Comparison of ENCODE assay signal across 17 mouse cellular contexts in genomic region chr5:107213373-107214132, GRCm38 (mm10).
DNase-seq lines count a peak whose midpoint lies in the region; ATAC-seq lines count a peak whose summit lies in the region.
"Had no signal": no experiment of that assay in that cellular context is flagged by ENCODE, and none has a peak within 500 bp of the region (broad histone marks: within the 10 kb centered on the region; RNA-seq: fewer than 3 reads in every experiment).

No protein-coding gene starts in this region.

- no peaks in the 10 kb centered on the region for H3K36me3 ChIP-seq in forebrain, embryonic 10.5 days (replicated peaks)
- no peaks in the 10 kb centered on the region for H3K36me3 ChIP-seq in forebrain, embryonic 12.5 days (replicated peaks)
- H3K36me3 ChIP-seq in liver, embryonic 13.5 days, result no peaks in the 10 kb centered on the region
- H3K36me3 ChIP-seq in embryonic facial prominence, embryonic 15.5 days, result 0 out of 2 replicates have a peak, but pooled peaks cover 7% of the 10 kb centered on the region
- no peaks in the 10 kb centered on the region; the same call in 1 of the 2 replicates for H3K36me3 ChIP-seq in limb, embryonic 15.5 days
- H3K36me3 ChIP-seq: hindbrain, embryonic 12.5 days; midbrain, embryonic 12.5 days had no signal

- intact Hi-C loops in heart, postnatal 14 days (cut with DNase I), result no loop called here

- no peaks in the 10 kb centered on the region for H3K9me3 ChIP-seq in forebrain, embryonic 10.5 days
- H3K9me3 ChIP-seq in forebrain, embryonic 12.5 days, result no peaks in the 10 kb centered on the region
- H3K9me3 ChIP-seq in liver, embryonic 13.5 days (replicated peaks), result no peaks in the 10 kb centered on the region
- no peaks in the 10 kb centered on the region for H3K9me3 ChIP-seq in embryonic facial prominence, embryonic 15.5 days (replicated peaks)
- H3K9me3 ChIP-seq in limb, embryonic 15.5 days, result no peaks in the 10 kb centered on the region
- H3K9me3 ChIP-seq: heart, embryonic 15.5 days; hindbrain, embryonic 12.5 days; midbrain, embryonic 12.5 days had no signal

- H3K9ac ChIP-seq in forebrain, embryonic 12.5 days, result no peak overlapping the region
- no peak overlapping the region for H3K9ac ChIP-seq in liver, embryonic 13.5 days
- H3K9ac ChIP-seq in embryonic facial prominence, embryonic 15.5 days, result no peak overlapping the region
- no peak overlapping the region for H3K9ac ChIP-seq in limb, embryonic 15.5 days
- H3K9ac ChIP-seq: heart, embryonic 15.5 days; hindbrain, embryonic 12.5 days; midbrain, embryonic 12.5 days had no signal

- H3K27ac ChIP-seq in forebrain, embryonic 10.5 days, result peak overlapping the region; percentile 25; the same call in 1 of the 2 replicates
- H3K27ac ChIP-seq in forebrain, embryonic 12.5 days, result no peak overlapping the region
- no peak overlapping the region for H3K27ac ChIP-seq in liver, embryonic 13.5 days
- H3K27ac ChIP-seq in embryonic facial prominence, embryonic 15.5 days (replicated peaks), result peak overlapping the region; percentile 65
- H3K27ac ChIP-seq in limb, embryonic 15.5 days, result peak overlapping the region; percentile 57
- H3K27ac ChIP-seq: heart, embryonic 15.5 days; hindbrain, embryonic 12.5 days; midbrain, embryonic 12.5 days had no signal

- H3K4me3 ChIP-seq in forebrain, embryonic 10.5 days, result no peak overlapping the region
- no peak overlapping the region for H3K4me3 ChIP-seq in forebrain, embryonic 12.5 days (replicated peaks)
- H3K4me3 ChIP-seq in liver, embryonic 13.5 days (replicated peaks), result no peak overlapping the region
- no peak overlapping the region for H3K4me3 ChIP-seq in embryonic facial prominence, embryonic 15.5 days (replicated peaks)
- no peak overlapping the region for H3K4me3 ChIP-seq in limb, embryonic 15.5 days
- H3K4me3 ChIP-seq: heart, embryonic 15.5 days; hindbrain, embryonic 12.5 days; midbrain, embryonic 12.5 days had no signal

- ATAC-seq in forebrain, embryonic 12.5 days (ENCODE audit: low FRiP score), result no peak
- 0 out of 2 replicates have a peak, but pooled peaks have one; percentile 27 for ATAC-seq in liver, embryonic 13.5 days (ENCODE audit: low read depth)
- ATAC-seq in embryonic facial prominence, embryonic 15.5 days (ENCODE audit: insufficient number of reproducible peaks, low FRiP score, low TSS enrichment, low read depth), result peak; percentile 71
- peak; percentile 40; the same call in 1 of the 2 replicates for ATAC-seq in limb, embryonic 15.5 days (ENCODE audit: insufficient number of reproducible peaks, low FRiP score, low TSS enrichment, low read depth)
- ATAC-seq: forebrain, embryonic 14.5 days; inflammation-experienced regulatory T-cells, adult 6 months had no signal

- H3K27me3 ChIP-seq in forebrain, embryonic 10.5 days (ENCODE audit: poor library complexity, severe bottlenecking), result no peaks in the 10 kb centered on the region
- 0 out of 2 replicates have a peak, but pooled peaks cover 4% of the 10 kb centered on the region for H3K27me3 ChIP-seq in forebrain, embryonic 12.5 days
- H3K27me3 ChIP-seq in liver, embryonic 13.5 days, result no peaks in the 10 kb centered on the region
- no peaks in the 10 kb centered on the region for H3K27me3 ChIP-seq in embryonic facial prominence, embryonic 15.5 days
- no peaks in the 10 kb centered on the region for H3K27me3 ChIP-seq in limb, embryonic 15.5 days
- H3K27me3 ChIP-seq: heart, embryonic 15.5 days; hindbrain, embryonic 12.5 days; midbrain, embryonic 12.5 days had no signal

- peaks cover 19% of the 10 kb centered on the region; the same call in 1 of the 2 replicates for H3K4me1 ChIP-seq in forebrain, embryonic 10.5 days
- H3K4me1 ChIP-seq in forebrain, embryonic 12.5 days, result no peaks in the 10 kb centered on the region
- H3K4me1 ChIP-seq in liver, embryonic 13.5 days (replicated peaks), result peaks cover 43% of the 10 kb centered on the region
- H3K4me1 ChIP-seq in embryonic facial prominence, embryonic 15.5 days, result peaks cover 26% of the 10 kb centered on the region
- H3K4me1 ChIP-seq in limb, embryonic 15.5 days, result peaks cover 47% of the 10 kb centered on the region
- H3K4me1 ChIP-seq: midbrain, embryonic 12.5 days had no signal

- H3K4me2 ChIP-seq in forebrain, embryonic 12.5 days, result no peak overlapping the region
- no peak overlapping the region for H3K4me2 ChIP-seq in liver, embryonic 13.5 days
- no peak overlapping the region for H3K4me2 ChIP-seq in embryonic facial prominence, embryonic 15.5 days (replicated peaks)
- no peak overlapping the region for H3K4me2 ChIP-seq in limb, embryonic 15.5 days
- H3K4me2 ChIP-seq: heart, embryonic 15.5 days; hindbrain, embryonic 12.5 days; midbrain, embryonic 12.5 days had no signal

- no peak for DNase-seq in forebrain, embryonic 10.5 days (ENCODE audit: extremely low spot score, low spot score)
- DNase-seq in liver, embryonic 13.5 days, result no peak
- DNase-seq in liver, result no peak
- DNase-seq in heart, postnatal 14 days, result no peak
- DNase-seq in urinary bladder, adult 2 months (ENCODE audit: low spot score), result no peak
- DNase-seq: cerebellum, postnatal 10 days; heart, adult 18-20 months; kidney, postnatal 36 days; right cerebral cortex, postnatal 25 days had no signal

- WGBS in forebrain, embryonic 10.5 days, result 90% methylated on average over 9 of the region's 9 CpGs
- WGBS in forebrain, embryonic 12.5 days, result 81% methylated on average over 9 of the region's 9 CpGs
- WGBS in liver, embryonic 13.5 days (ENCODE audit: insufficient replicate concordance), result 67% methylated on average over 9 of the region's 9 CpGs
- 40% methylated on average over 9 of the region's 9 CpGs for WGBS in embryonic facial prominence, embryonic 15.5 days
- WGBS in limb, embryonic 15.5 days, result 41% methylated on average over 9 of the region's 9 CpGs

Comparison
In these comparisons a context has a peak if more than half of its experiments do, and no peak if none do; other contexts are left out.
1. H3K27ac ChIP-seq: peak in forebrain, embryonic 10.5 days (single experiment), embryonic facial prominence, embryonic 15.5 days (single experiment) and limb, embryonic 15.5 days (single experiment); none in forebrain, embryonic 12.5 days (single experiment) and liver, embryonic 13.5 days (single experiment).